Mouse (Mus musculus) bone marrow, adult 2 months (tissue): ENCODE measurements at regions not wholly inside any gene's neighbourhood (a gene's known extent, or its start where the extent isn't known, plus 50 kb on each side); places are given as distances from the start of the nearest gene placed in this dataset.

Experiments
- CTCF ChIP-seq: fragments of 200-500 bp; IDR thresholded peaks from 2 replicates; pipeline ENCODE4 v1.5.1; 2011; ENCODE audit warnings: low read length, control low read depth; ENCODE audit not compliant: control insufficient read depth, insufficient read depth
- POLR2A ChIP-seq: fragments of 200-500 bp; IDR thresholded peaks from 2 replicates; pipeline ENCODE4 v1.6.1; 2011; ENCODE audit warnings: low read depth, mild to moderate bottlenecking, control low read depth, low read length, borderline replicate concordance; ENCODE audit not compliant: control insufficient read depth

DNA sequence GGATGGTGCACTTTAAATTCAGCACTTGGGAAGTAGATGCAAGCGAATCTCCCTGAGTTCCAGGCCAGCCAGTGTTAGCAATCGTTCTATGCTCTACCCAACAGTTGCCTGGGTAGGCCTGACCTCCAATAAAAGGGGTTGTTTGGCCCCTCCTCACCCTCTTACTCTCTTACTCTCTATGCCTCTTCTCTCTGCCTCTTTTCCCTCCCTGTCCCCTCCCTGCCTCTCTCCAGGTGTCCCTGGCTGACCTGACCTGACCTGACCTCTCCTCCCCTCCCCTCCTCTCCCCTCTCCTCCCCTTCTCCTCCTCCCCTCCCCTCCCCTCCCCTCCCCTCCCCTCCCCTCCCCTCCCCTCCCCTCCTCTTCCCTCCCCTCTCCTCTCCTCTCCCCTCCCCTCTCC, 63.0 kb upstream of the Chd2 start:
- TF ChIP-seq CTCF: no peak
- no peak for TF ChIP-seq POLR2A
